Mouse (Mus musculus) ES-Bruce4 (cell line): ENCODE results near the gene Plagl1. TPM values are rescaled to one million over a fixed set of nuclear protein-coding genes. Genes with fewer than 3 reads are reported as not detected.

ENCODE experiments used
- H3K27ac ChIP-seq: 2 replicates; pipeline ENCODE4 v1.5.1; 2012; ENCODE audit warnings: low read length, inconsistent platforms; ENCODE audit not compliant: insufficient read depth
- H3K27me3 ChIP-seq: 2 replicates; pipeline ENCODE4 v1.6.1; 2012; ENCODE audit warnings: mild to moderate bottlenecking, low read length, inconsistent platforms; ENCODE audit not compliant: control insufficient read depth, poor library complexity, insufficient read depth, severe bottlenecking
- H3K36me3 ChIP-seq: 2 replicates; pipeline ENCODE4 v1.6.1; 2012; ENCODE audit warnings: inconsistent platforms, mild to moderate bottlenecking, low read length, moderate library complexity; ENCODE audit not compliant: control insufficient read depth, poor library complexity, insufficient read depth, severe bottlenecking
- H3K4me1 ChIP-seq: one replicate; pipeline ENCODE4 v1.8.1; 2011; ENCODE audit warnings: low read length; ENCODE audit not compliant: control insufficient read depth, insufficient read depth
- H3K4me3 ChIP-seq: 2 replicates; pipeline ENCODE4 v1.5.1; 2011; ENCODE audit warnings: low read depth, mild to moderate bottlenecking, low read length
- H3K9ac ChIP-seq: 2 replicates; pipeline ENCODE4 v1.6.1; 2012; ENCODE audit warnings: low read depth, mild to moderate bottlenecking, inconsistent platforms; ENCODE audit not compliant: poor library complexity, severe bottlenecking
- H3K9me3 ChIP-seq: replicated peaks from 2 replicates; pipeline ENCODE4 v1.6.1; 2012; ENCODE audit warnings: mild to moderate bottlenecking, low read length, inconsistent platforms; ENCODE audit not compliant: control insufficient read depth, poor library complexity, insufficient read depth, severe bottlenecking
- CTCF ChIP-seq: IDR thresholded peaks from one replicate; pipeline ENCODE4 v1.8.1; 2011; ENCODE audit warnings: low read depth, low read length
- EP300 ChIP-seq: IDR thresholded peaks from 2 replicates; pipeline ENCODE4 v1.6.1; 2011; ENCODE audit warnings: low read depth, low read length; ENCODE audit not compliant: insufficient read depth
- POLR2A ChIP-seq: IDR thresholded peaks from one replicate; pipeline ENCODE4 v1.8.1; 2011; ENCODE audit warnings: low read length; ENCODE audit not compliant: insufficient read depth
- polyA plus RNA-seq: library from polyadenylated mRNA; stranded (reverse); fragments of >200 nt; gene quantifications from 2 replicates; pipeline ENCODE4 v1.2.4, GENCODE M21; 2011; ENCODE audit warnings: low read depth; ENCODE audit not compliant: missing spikeins, insufficient read depth, insufficient read length

The Plagl1 gene
- polyA plus RNA-seq, 1 experiment, result 23.2 TPM

DNA sequence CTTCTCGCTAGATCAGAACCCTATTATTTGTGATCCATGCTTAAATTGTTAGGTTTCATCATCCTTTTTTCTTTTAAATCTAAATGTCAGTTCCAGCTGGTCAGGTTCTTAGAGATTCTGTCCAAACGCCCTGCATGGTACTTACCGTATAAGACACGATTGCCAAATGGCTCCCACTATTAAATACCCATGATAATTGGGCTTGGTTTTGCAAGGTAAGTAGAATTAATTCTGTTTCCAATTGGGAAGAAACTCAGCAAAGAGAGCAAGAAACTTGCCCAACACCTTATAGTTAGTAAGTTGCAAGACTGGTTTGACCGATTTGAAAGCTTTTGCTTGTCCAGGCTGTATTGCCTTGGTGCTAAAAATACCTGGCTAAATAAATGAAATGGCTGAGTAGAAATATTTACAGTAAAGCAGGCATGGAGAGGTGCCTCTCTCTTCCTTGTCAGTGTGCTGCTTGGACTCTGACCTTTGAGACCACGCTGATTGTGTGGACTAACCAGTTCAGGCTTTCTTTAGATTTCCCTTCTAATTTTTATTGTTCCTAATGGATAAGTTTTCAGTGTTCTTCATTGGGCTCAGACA, 39.9 kb downstream of the Plagl1 start:
- H3K9ac ChIP-seq, result no peak overlapping the region
- no peaks in the 10 kb centered on the region for H3K9me3 ChIP-seq
- H3K4me1 ChIP-seq, result no peaks in the 10 kb centered on the region
- no peaks in the 10 kb centered on the region for H3K36me3 ChIP-seq
- no peak for TF ChIP-seq POLR2A
- TF ChIP-seq EP300, result no peak
- TF ChIP-seq CTCF, result no peak
- H3K27me3 ChIP-seq, result no peaks in the 10 kb centered on the region
- H3K27ac ChIP-seq, result no peak overlapping the region
- H3K4me3 ChIP-seq, result no peak overlapping the region

- H3K4me1 ChIP-seq, result no peaks in the 10 kb centered on the region
- no peak for TF ChIP-seq POLR2A
- no peak for TF ChIP-seq EP300
- no peak for TF ChIP-seq CTCF
These were observed 42.1 kb downstream of the Plagl1 start for GRCm38 (mm10) chr10:13102360-13102759.

DNA sequence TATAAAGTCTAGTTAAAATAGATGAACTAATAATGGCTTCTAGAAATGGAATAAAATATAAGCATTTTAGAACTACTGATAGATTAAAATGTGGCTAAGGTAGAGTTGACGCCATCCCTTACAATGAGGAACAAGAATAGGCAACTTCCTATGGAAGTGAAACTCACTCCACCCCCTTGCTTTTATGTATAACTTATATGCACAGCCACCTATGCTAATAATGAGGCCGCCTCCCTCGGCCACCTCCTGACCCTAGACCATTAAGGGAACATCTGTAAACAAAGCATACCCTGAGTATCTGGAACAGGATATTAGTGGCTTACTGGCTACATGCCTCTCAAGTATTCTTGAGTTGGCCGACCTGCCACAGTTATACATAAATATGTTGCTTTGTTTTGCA, 43.5 kb downstream of the Plagl1 start:
- Histone ChIP-seq H3K4me1 (no peaks in the 10 kb centered on the region), H3K27ac (no peak overlapping the region), H3K9ac (no peak overlapping the region), H3K27me3 (no peaks in the 10 kb centered on the region), H3K9me3 (no peaks in the 10 kb centered on the region), H3K4me3 (no peak overlapping the region), H3K36me3 (no peaks in the 10 kb centered on the region)
- TF ChIP-seq CTCF (no peak), POLR2A (no peak), EP300 (no peak)

More at GRCm38 (mm10) chr10:13102360-13102759, 42.1 kb downstream of the Plagl1 start:
- no peak overlapping the region for H3K4me3 ChIP-seq
- no peak overlapping the region for H3K9ac ChIP-seq
- no peaks in the 10 kb centered on the region for H3K27me3 ChIP-seq
- no peaks in the 10 kb centered on the region for H3K36me3 ChIP-seq
- H3K27ac ChIP-seq, result no peak overlapping the region
- H3K9me3 ChIP-seq, result no peaks in the 10 kb centered on the region

GRCm38 (mm10) chr10:13106909-13107624, 46.8 kb downstream of the Plagl1 start:
- H3K27ac ChIP-seq, result peak overlapping the region; percentile 45; the same call in 1 of the 2 replicates
- no peak overlapping the region for H3K9ac ChIP-seq
- H3K9me3 ChIP-seq, result no peaks in the 10 kb centered on the region
- H3K36me3 ChIP-seq, result no peaks in the 10 kb centered on the region
- no peaks in the 10 kb centered on the region for H3K27me3 ChIP-seq
- no peak overlapping the region for H3K4me3 ChIP-seq
- TF ChIP-seq EP300 (no peak), POLR2A (no peak), CTCF (no peak)
- H3K4me1 ChIP-seq, result no peaks in the 10 kb centered on the region

GRCm38 (mm10) chr10:13108021-13108548, 47.8 kb downstream of the Plagl1 start:
- Histone ChIP-seq H3K27ac (peak overlapping the region; percentile 63), H3K4me3 (no peak overlapping the region), H3K27me3 (no peaks in the 10 kb centered on the region), H3K9ac (no peak overlapping the region), H3K9me3 (no peaks in the 10 kb centered on the region), H3K4me1 (no peaks in the 10 kb centered on the region), H3K36me3 (no peaks in the 10 kb centered on the region)
- TF ChIP-seq CTCF, result no peak
- TF ChIP-seq POLR2A, result no peak
- peak; percentile 79 for TF ChIP-seq EP300

DNA sequence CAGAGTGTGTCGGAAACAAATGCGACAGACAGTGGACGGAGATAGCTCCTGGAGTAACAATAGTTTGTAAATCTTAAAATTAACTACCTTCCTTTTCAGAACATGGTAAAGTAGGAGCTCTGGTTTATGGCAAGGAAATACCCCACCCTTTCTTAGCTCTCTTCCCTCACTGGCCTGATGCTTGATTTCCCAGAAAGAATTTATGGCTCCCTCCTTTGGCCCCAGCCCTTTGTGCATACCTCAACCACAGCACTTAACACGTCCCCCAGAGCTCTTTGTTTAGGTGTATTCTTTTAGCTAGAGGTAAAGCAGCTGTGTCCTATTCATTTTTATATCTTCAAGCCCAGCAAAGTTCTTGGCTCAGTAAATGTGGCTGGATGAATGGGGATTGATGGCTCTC, 48.5 kb downstream of the Plagl1 start:
- Histone ChIP-seq H3K9me3 (no peaks in the 10 kb centered on the region), H3K27me3 (no peaks in the 10 kb centered on the region), H3K4me1 (no peaks in the 10 kb centered on the region), H3K27ac (no peak overlapping the region), H3K9ac (no peak overlapping the region), H3K4me3 (no peak overlapping the region), H3K36me3 (no peaks in the 10 kb centered on the region)
- TF ChIP-seq CTCF (no peak), POLR2A (no peak), EP300 (no peak)
